Mouse (Mus musculus) E14TG2a.4 (cell line): ENCODE measurements around the gene Adarb2.

Experiments
- CTCF ChIP-seq: conservative IDR thresholded peaks from 2 replicates; pipeline ENCODE4 v1.5.1; 2014; ENCODE audit warnings: low read length
- NANOG ChIP-seq: IDR thresholded peaks from 2 replicates; pipeline ENCODE4 v1.6.1; 2014; ENCODE audit warnings: borderline replicate concordance, low read length, mixed read lengths
- POU5F1 ChIP-seq: IDR thresholded peaks from 2 replicates; pipeline ENCODE4 v1.6.1; 2014; ENCODE audit warnings: low read length, borderline replicate concordance

GRCm38 (mm10) chr13:8445415-8445814 lies 242.7 kb downstream of the Adarb2 start:
- no peak for TF ChIP-seq CTCF
- TF ChIP-seq NANOG: no peak
- TF ChIP-seq POU5F1: no peak
